Mouse (Mus musculus) midbrain, embryonic 12.5 days (tissue): Measurements from ENCODE around the gene Mtx1. TPM values are rescaled to one million over a fixed set of nuclear protein-coding genes. Genes with fewer than 3 reads are reported as not detected.

Source experiments
- ATAC-seq: fragments of 200-750 bp; cut with Nextera tagmentation; 2 replicates; pipeline ENCODE4 v1.8.0; 2017; ENCODE audit warnings: low read depth, moderate TSS enrichment, moderate library complexity; ENCODE audit not compliant: low FRiP score
- H3K27ac ChIP-seq: fragments of 300-500 bp; sonication (generic); replicated peaks from 2 replicates; pipeline ENCODE4 v1.5.1; 2016; ENCODE audit warnings: mild to moderate bottlenecking
- H3K27me3 ChIP-seq: fragments of 300-500 bp; sonication (generic); 2 replicates; pipeline ENCODE4 v1.6.1; 2016; ENCODE audit warnings: mild to moderate bottlenecking
- H3K36me3 ChIP-seq: fragments of 300-500 bp; sonication (generic); 2 replicates; pipeline ENCODE4 v1.6.1; 2016
- H3K4me1 ChIP-seq: fragments of 300-500 bp; sonication (generic); 2 replicates; pipeline ENCODE4 v1.6.1; 2016
- H3K4me2 ChIP-seq: fragments of 300-500 bp; sonication (generic); replicated peaks from 2 replicates; pipeline ENCODE4 v1.6.1; 2016; ENCODE audit warnings: mild to moderate bottlenecking, moderate library complexity
- H3K4me3 ChIP-seq: fragments of 300-500 bp; sonication (generic); 2 replicates; pipeline ENCODE4 v1.5.1; 2016; ENCODE audit warnings: mild to moderate bottlenecking
- H3K9ac ChIP-seq: fragments of 300-500 bp; sonication (generic); replicated peaks from 2 replicates; pipeline ENCODE4 v1.6.1; 2016; ENCODE audit warnings: mild to moderate bottlenecking, moderate library complexity
- H3K9me3 ChIP-seq: fragments of 300-500 bp; sonication (generic); 2 replicates; pipeline ENCODE4 v1.6.1; 2016; ENCODE audit warnings: mild to moderate bottlenecking
- WGBS: fragments of 180-500 bp; shearing (Covaris S2); methylation state at CpG from one replicate; pipeline ENCODE4 v1.1.7; 2016; 5-methylcytosine and 5-hydroxymethylcytosine counted together
- polyA plus RNA-seq: library from polyadenylated mRNA; unstranded; fragments of >200 nt; fragmentation: Nextera tagmentation; extraction: Ambion mirVana; gene quantifications from 2 replicates; pipeline ENCODE4 v1.2.1, GENCODE M21; 2016

The Mtx1 gene
- polyA plus RNA-seq, 1 experiment from 2014 or later, result 185 TPM

GRCm38 (mm10) chr3:89190436-89190835 is 36.5 kb downstream of the Mtx1 start:
- Histone ChIP-seq H3K4me1 (peaks cover 20% of the 10 kb centered on the region), H3K36me3 (peaks cover 7% of the 10 kb centered on the region; the same call in 1 of the 2 replicates), H3K4me3 (no peak overlapping the region), H3K27me3 (peaks cover 18% of the 10 kb centered on the region), H3K9ac (no peak overlapping the region), H3K4me2 (no peak overlapping the region), H3K9me3 (no peaks in the 10 kb centered on the region), H3K27ac (no peak overlapping the region)
- 87% methylated on average over 8 of the region's 8 CpGs for WGBS
- no peak for ATAC-seq

- Histone ChIP-seq H3K9ac (no peak overlapping the region), H3K27ac (no peak overlapping the region), H3K36me3 (peaks cover 7% of the 10 kb centered on the region; the same call in 1 of the 2 replicates), H3K4me2 (no peak overlapping the region), H3K27me3 (peaks cover 18% of the 10 kb centered on the region), H3K4me3 (no peak overlapping the region), H3K9me3 (no peaks in the 10 kb centered on the region), H3K4me1 (peaks cover 38% of the 10 kb centered on the region)
- no peak for ATAC-seq
- WGBS, result 65% methylated on average over 12 of the region's 12 CpGs
These were observed 38.4 kb downstream of the Mtx1 start for GRCm38 (mm10) chr3:89188478-89188875.

- Histone ChIP-seq H3K9ac (no peak overlapping the region), H3K4me1 (peaks cover 41% of the 10 kb centered on the region), H3K4me2 (no peak overlapping the region), H3K27me3 (peaks cover 18% of the 10 kb centered on the region), H3K36me3 (peaks cover 7% of the 10 kb centered on the region; the same call in 1 of the 2 replicates), H3K9me3 (no peaks in the 10 kb centered on the region), H3K4me3 (no peak overlapping the region), H3K27ac (no peak overlapping the region)
- 59% methylated on average over 18 of the region's 18 CpGs for WGBS
- no peak for ATAC-seq
These were observed 39.0 kb downstream of the Mtx1 start for GRCm38 (mm10) chr3:89187690-89188477.

GRCm38 (mm10) chr3:89187197-89187596 is 39.7 kb downstream of the Mtx1 start:
- Histone ChIP-seq H3K4me3 (no peak overlapping the region), H3K4me2 (no peak overlapping the region), H3K9ac (no peak overlapping the region), H3K9me3 (no peaks in the 10 kb centered on the region), H3K4me1 (peaks cover 44% of the 10 kb centered on the region), H3K27me3 (peaks cover 18% of the 10 kb centered on the region), H3K36me3 (peaks cover 8% of the 10 kb centered on the region; the same call in 1 of the 2 replicates), H3K27ac (no peak overlapping the region)
- 35% methylated on average over 23 of the region's 23 CpGs for WGBS
- no peak for ATAC-seq

GRCm38 (mm10) chr3:89183959-89184315 is 43.0 kb downstream of the Mtx1 start:
- peaks cover 41% of the 10 kb centered on the region for H3K36me3 ChIP-seq
- peaks cover 48% of the 10 kb centered on the region for H3K4me1 ChIP-seq
- H3K27ac ChIP-seq, result no peak overlapping the region

GRCm38 (mm10) chr3:89183058-89183958 is 43.6 kb downstream of the Mtx1 start, which contains the start of gene Fam189b:
Gene Fam189b, plus strand, starts transcription at chr3:89183143.
- Histone ChIP-seq H3K27ac (peak within 1 kb of the TSS; percentile 90), H3K4me2 (peak within 1 kb of the TSS; percentile 96), H3K4me3 (peak within 1 kb of the TSS; percentile 62), H3K9me3 (no peaks in the 10 kb centered on the region), H3K9ac (peak within 1 kb of the TSS; percentile 88), H3K36me3 (peaks cover 39% of the 10 kb centered on the region), H3K27me3 (peaks cover 14% of the 10 kb centered on the region), H3K4me1 (peaks cover 54% of the 10 kb centered on the region)
- 6% methylated on average over 39 of the region's 39 CpGs for WGBS
- ATAC-seq, result peak; percentile 91

More at GRCm38 (mm10) chr3:89183959-89184315, 43.0 kb downstream of the Mtx1 start:
- 79% methylated on average over 6 of the region's 6 CpGs for WGBS
- Histone ChIP-seq H3K4me3 (peak overlapping the region; percentile 62), H3K27me3 (peaks cover 18% of the 10 kb centered on the region), H3K4me2 (peak overlapping the region; percentile 96), H3K9ac (peak overlapping the region; percentile 88), H3K9me3 (no peaks in the 10 kb centered on the region)
- ATAC-seq, result no peak

GRCm38 (mm10) chr3:89182531-89183057 is 44.3 kb downstream of the Mtx1 start:
- Histone ChIP-seq H3K4me1 (peaks cover 51% of the 10 kb centered on the region), H3K4me3 (peak overlapping the region; percentile 62; the same call in 1 of the 2 replicates), H3K4me2 (peak overlapping the region; percentile 96), H3K9me3 (no peaks in the 10 kb centered on the region), H3K9ac (peak overlapping the region; percentile 88; the same call in 1 of the 2 replicates), H3K27ac (peak overlapping the region; percentile 90), H3K36me3 (peaks cover 37% of the 10 kb centered on the region), H3K27me3 (peaks cover 8% of the 10 kb centered on the region)
- WGBS, result 55% methylated on average over 7 of the region's 7 CpGs
- peak; percentile 24; the same call in 1 of the 2 replicates for ATAC-seq

- Histone ChIP-seq H3K4me1 (peaks cover 45% of the 10 kb centered on the region), H3K36me3 (peaks cover 37% of the 10 kb centered on the region), H3K9ac (no peak overlapping the region), H3K27ac (peak overlapping the region; percentile 90; the same call in 1 of the 2 replicates), H3K4me3 (no peak overlapping the region), H3K27me3 (peaks cover 1% of the 10 kb centered on the region), H3K4me2 (no peak overlapping the region), H3K9me3 (no peaks in the 10 kb centered on the region)
- 96% methylated on average over 27 of the region's 27 CpGs for WGBS
- ATAC-seq, result no peak
These were observed 45.0 kb downstream of the Mtx1 start for GRCm38 (mm10) chr3:89181749-89182500.

- Histone ChIP-seq H3K27ac (no peak overlapping the region), H3K4me2 (peak overlapping the region; percentile 77; the same call in 1 of the 2 replicates), H3K27me3 (no peaks in the 10 kb centered on the region), H3K4me3 (0 out of 2 replicates have a peak overlapping the region, but pooled peaks have one; percentile 2), H3K9me3 (no peaks in the 10 kb centered on the region), H3K4me1 (peaks cover 25% of the 10 kb centered on the region), H3K9ac (no peak overlapping the region), H3K36me3 (peaks cover 64% of the 10 kb centered on the region)
- no peak for ATAC-seq
- WGBS, result 89% methylated on average over 11 of the region's 11 CpGs
These were observed 47.8 kb downstream of the Mtx1 start for GRCm38 (mm10) chr3:89179056-89179455.

- H3K27me3 ChIP-seq, result no peaks in the 10 kb centered on the region
- ATAC-seq, result no peak
- H3K36me3 ChIP-seq, result peaks cover 74% of the 10 kb centered on the region
- peak overlapping the region; percentile 66 for H3K4me3 ChIP-seq
- no peak overlapping the region for H3K27ac ChIP-seq
- H3K9ac ChIP-seq, result peak overlapping the region; percentile 73
- H3K9me3 ChIP-seq, result no peaks in the 10 kb centered on the region
- peak overlapping the region; percentile 77 for H3K4me2 ChIP-seq
- H3K4me1 ChIP-seq, result peaks cover 17% of the 10 kb centered on the region
- WGBS, result 10% methylated on average over 6 of the region's 6 CpGs
These were observed 48.8 kb downstream of the Mtx1 start for GRCm38 (mm10) chr3:89178107-89178385.
